Mouse (Mus musculus) gastrocnemius, postnatal 25 days (tissue): Measurements from ENCODE around the gene Socs2. TPM values are rescaled to one million over a fixed set of nuclear protein-coding genes. Genes with fewer than 3 reads are reported as not detected.
"Not testable (repeated sequence)": the region's sequence is repeated elsewhere in the genome, so short reads cannot be mapped to it uniquely, and the experiment has no call there.

Experiments used
- DNase-seq: peaks from one replicate; pipeline ENCODE4 v3.0.0; 2022
- total RNA-seq, 2 experiments: library from RNA; stranded (reverse); gene quantifications; 1 replicate in 1 of 2; 2 replicates in 1 of 2; pipeline ENCODE4 v1.2.3; 2021

Socs2 gene
- total RNA-seq, 2 experiments from 2014 or later, result 5.0 to 12.4 TPM

GRCm38 (mm10) chr10:95394819-95395812 lies 21.9 kb downstream of the Socs2 start:
- no peak for DNase-seq

- no peak for DNase-seq
Measured at GRCm38 (mm10) chr10:95392073-95392472, 24.9 kb downstream of the Socs2 start.

GRCm38 (mm10) chr10:95390871-95391270 lies 26.1 kb downstream of the Socs2 start:
- DNase-seq, result no peak

- DNase-seq, result not testable (repeated sequence)
Measured at GRCm38 (mm10) chr10:95389805-95390204, 27.2 kb downstream of the Socs2 start.

GRCm38 (mm10) chr10:95388821-95389477 lies 28.0 kb downstream of the Socs2 start:
- peak; percentile 44 for DNase-seq

GRCm38 (mm10) chr10:95386527-95386926 lies 30.5 kb downstream of the Socs2 start:
- DNase-seq, result no peak

GRCm38 (mm10) chr10:95385801-95386203 lies 31.2 kb downstream of the Socs2 start:
- DNase-seq, result no peak

- DNase-seq, result no peak
Measured at GRCm38 (mm10) chr10:95385081-95385480, 31.9 kb downstream of the Socs2 start.

- no peak for DNase-seq
Measured at GRCm38 (mm10) chr10:95384446-95384845, 32.5 kb downstream of the Socs2 start.

- no peak for DNase-seq
Measured at GRCm38 (mm10) chr10:95373340-95373739, 43.6 kb downstream of the Socs2 start.

GRCm38 (mm10) chr10:95371942-95372341 lies 45.0 kb downstream of the Socs2 start:
- DNase-seq, result no peak

- no peak for DNase-seq
Measured at GRCm38 (mm10) chr10:95369190-95369589, 47.8 kb downstream of the Socs2 start.

GRCm38 (mm10) chr10:95368151-95368550 lies 48.8 kb downstream of the Socs2 start:
- DNase-seq, result no peak

- DNase-seq, result no peak
Measured at GRCm38 (mm10) chr10:95367661-95368089, 49.3 kb downstream of the Socs2 start.

- DNase-seq, result no peak
Measured at GRCm38 (mm10) chr10:95367241-95367640, 49.7 kb downstream of the Socs2 start.

- peak; percentile 16 for DNase-seq
Measured at GRCm38 (mm10) chr10:95362326-95362725, 54.7 kb downstream of the Socs2 start.

GRCm38 (mm10) chr10:95361260-95361841 lies 55.6 kb downstream of the Socs2 start:
- peak; percentile 42 for DNase-seq

- no peak for DNase-seq
Measured at GRCm38 (mm10) chr10:95360048-95360447, 56.9 kb downstream of the Socs2 start.

GRCm38 (mm10) chr10:95357721-95358120 lies 59.3 kb downstream of the Socs2 start:
- no peak for DNase-seq

GRCm38 (mm10) chr10:95356711-95357110 lies 60.3 kb downstream of the Socs2 start:
- DNase-seq, result no peak

- no peak for DNase-seq
Measured at GRCm38 (mm10) chr10:95355678-95356268, 61.2 kb downstream of the Socs2 start.

GRCm38 (mm10) chr10:95354673-95355072 lies 62.3 kb downstream of the Socs2 start:
- DNase-seq, result no peak
